Mouse (Mus musculus) cerebellum, adult 8-10 months (tissue): Measurements from ENCODE around the gene Cfap77.

Experiments
- DNase-seq: peaks from one replicate; pipeline ENCODE4 v3.0.0; 2022

Gene Cfap77

GRCm38 (mm10) chr2:28919001-28919400 is 135.9 kb downstream of the Cfap77 start:
- DNase-seq, result no peak

GRCm38 (mm10) chr2:28917518-28918361 is 137.1 kb downstream of the Cfap77 start:
- peak; percentile 45 for DNase-seq

- peak; percentile 20 for DNase-seq
These were observed 137.7 kb downstream of the Cfap77 start for GRCm38 (mm10) chr2:28917156-28917517.

- peak; percentile 69 for DNase-seq
These were observed 138.4 kb downstream of the Cfap77 start, which contains the start of gene Barhl1 for GRCm38 (mm10) chr2:28916513-28916865. TSS of gene Barhl1 (minus strand) at chr2:28916668.

- DNase-seq, result peak; percentile 56
These were observed 138.9 kb downstream of the Cfap77 start for GRCm38 (mm10) chr2:28915768-28916512.

- no peak for DNase-seq
These were observed 139.6 kb downstream of the Cfap77 start for GRCm38 (mm10) chr2:28915104-28915738.

GRCm38 (mm10) chr2:28914121-28914520 is 140.7 kb downstream of the Cfap77 start:
- DNase-seq, result no peak

GRCm38 (mm10) chr2:28912961-28913360 is 141.9 kb downstream of the Cfap77 start:
- no peak for DNase-seq

GRCm38 (mm10) chr2:28912039-28912700 is 142.7 kb downstream of the Cfap77 start:
- no peak for DNase-seq

- DNase-seq, result no peak
These were observed 143.4 kb downstream of the Cfap77 start for GRCm38 (mm10) chr2:28911331-28912038.

GRCm38 (mm10) chr2:28910877-28911276 is 144.0 kb downstream of the Cfap77 start:
- no peak for DNase-seq

- DNase-seq, result no peak
These were observed 144.8 kb downstream of the Cfap77 start for GRCm38 (mm10) chr2:28909818-28910710.

GRCm38 (mm10) chr2:28909186-28909817 is 145.6 kb downstream of the Cfap77 start:
- DNase-seq, result no peak

GRCm38 (mm10) chr2:28908389-28909153 is 146.3 kb downstream of the Cfap77 start:
- no peak for DNase-seq

GRCm38 (mm10) chr2:28907691-28908388 is 147.0 kb downstream of the Cfap77 start:
- no peak for DNase-seq

- no peak for DNase-seq
These were observed 149.3 kb downstream of the Cfap77 start for GRCm38 (mm10) chr2:28905561-28905960.

- DNase-seq, result no peak
These were observed 150.1 kb downstream of the Cfap77 start for GRCm38 (mm10) chr2:28904786-28905185.

- no peak for DNase-seq
These were observed 151.0 kb downstream of the Cfap77 start for GRCm38 (mm10) chr2:28903871-28904270.

- no peak for DNase-seq
These were observed 152.6 kb downstream of the Cfap77 start for GRCm38 (mm10) chr2:28902291-28902690.
